Mouse (Mus musculus) liver, embryonic 14.5 days (tissue): ENCODE results near the gene Zfp36l2. TPM values are rescaled to one million over a fixed set of nuclear protein-coding genes. Genes with fewer than 3 reads are reported as not detected.

ENCODE experiments used
- ATAC-seq: fragments of 200-750 bp; cut with Nextera tagmentation; 2 replicates; pipeline ENCODE4 v1.8.0; 2017; ENCODE audit warnings: moderate number of reproducible peaks, mild to moderate bottlenecking, moderate library complexity; ENCODE audit not compliant: insufficient read depth
- DNase-seq, 3 experiments: peaks; one replicate each; pipeline ENCODE4 v3.0.0-alpha.2; 2012 to 2013; ENCODE audit warnings: low read depth in 3 of 3, low spot score in 3 of 3
- H3K27ac ChIP-seq: fragments of 300-500 bp; sonication (generic); 2 replicates; pipeline ENCODE4 v1.5.1; 2014; ENCODE audit warnings: moderate library complexity, mild to moderate bottlenecking, control low read depth, inconsistent platforms
- H3K27me3 ChIP-seq: fragments of 300-500 bp; sonication (generic); 2 replicates; pipeline ENCODE4 v1.6.1; 2014; ENCODE audit warnings: mild to moderate bottlenecking, low read length, moderate library complexity; ENCODE audit not compliant: control insufficient read depth, insufficient read depth
- H3K36me3 ChIP-seq: fragments of 300-500 bp; sonication (generic); replicated peaks from 2 replicates; pipeline ENCODE4 v1.6.1; 2014; ENCODE audit warnings: low read depth; ENCODE audit not compliant: control insufficient read depth, insufficient read depth
- H3K4me1 ChIP-seq, 2 experiments: fragments of 200-500 bp in 1 of 2; fragments of 300-500 bp in 1 of 2; sonication (generic) in 1 of 2; replicated peaks; 2 replicates each; pipeline ENCODE4 v1.6.1; 2012 to 2014; ENCODE audit warnings: antibody characterized with exemption in 1 of 2, inconsistent platforms in 1 of 2, low read length in 1 of 2; ENCODE audit not compliant: control insufficient read depth in 2 of 2, insufficient read depth in 2 of 2
- H3K4me2 ChIP-seq: fragments of 300-500 bp; sonication (generic); 2 replicates; pipeline ENCODE4 v1.6.1; 2014; ENCODE audit warnings: low read depth, mild to moderate bottlenecking, control low read depth, moderate library complexity
- H3K4me3 ChIP-seq, 2 experiments: fragments of 200-500 bp in 1 of 2; fragments of 300-500 bp in 1 of 2; sonication (generic) in 1 of 2; 2 replicates each; pipeline ENCODE4 v1.5.1; 2012 to 2014; ENCODE audit warnings: low read depth in 2 of 2, low read length in 2 of 2, mild to moderate bottlenecking in 2 of 2, control low read depth in 1 of 2, inconsistent platforms in 1 of 2, moderate library complexity in 1 of 2; ENCODE audit not compliant: insufficient read depth in 1 of 2
- H3K9ac ChIP-seq: fragments of 300-500 bp; sonication (generic); replicated peaks from 2 replicates; pipeline ENCODE4 v1.6.1; 2014; ENCODE audit warnings: mild to moderate bottlenecking, control low read depth, moderate library complexity
- H3K9me3 ChIP-seq: fragments of 300-500 bp; sonication (generic); 2 replicates; pipeline ENCODE4 v1.6.1; 2016; ENCODE audit warnings: low read length, mixed read lengths; ENCODE audit not compliant: control insufficient read depth
- CTCF ChIP-seq: IDR thresholded peaks from 2 replicates; pipeline ENCODE4 v1.5.1; 2016; ENCODE audit warnings: antibody characterized with exemption, low read depth, control low read depth
- EP300 ChIP-seq: IDR thresholded peaks from 2 replicates; pipeline ENCODE4 v1.6.1; 2016; ENCODE audit warnings: antibody characterized with exemption, low read depth
- WGBS: fragments of 180-500 bp; shearing (Covaris S2); extraction: QIAGEN DNeasy Blood & Tissue Kit; methylation state at CpG from one replicate; pipeline ENCODE4 v1.1.7; 2014; ENCODE audit not compliant: insufficient replicate concordance; 5-methylcytosine and 5-hydroxymethylcytosine counted together
- polyA plus RNA-seq, 2 experiments: library from polyadenylated mRNA; depleted of rRNA in 1 of 2; stranded (reverse) in 1 of 2; unstranded in 1 of 2; fragments of >200 nt; fragmentation: Nextera tagmentation in 1 of 2; extraction: Ambion mirVana in 1 of 2; gene quantifications; 2 replicates each; pipeline versions ENCODE4 v1.2.1 to v1.2.3; 2012 to 2014

Zfp36l2 gene
- polyA plus RNA-seq, 2 experiments = 9.9 to 22.7 TPM

- Histone ChIP-seq H3K4me2 (no peak overlapping the region), H3K9ac (no peak overlapping the region), H3K27ac (no peak overlapping the region), H3K27me3 (no peaks in the 10 kb centered on the region), H3K9me3 (no peaks in the 10 kb centered on the region), H3K4me1 (peaks cover 3 to 8% of the 10 kb centered on the region in 2 experiments; a peak in 1 of 4 replicates), H3K4me3 (no peak overlapping the region), H3K36me3 (no peaks in the 10 kb centered on the region)
- ATAC-seq (no peak), DNase-seq (no peak)
- TF ChIP-seq EP300 (no peak), CTCF (no peak)
- WGBS = 73% methylated on average over 3 of the region's 3 CpGs
Measured at GRCm38 (mm10) chr17:84217696-84218095, 29.9 kb upstream of the Zfp36l2 start.

- WGBS = 80% methylated on average over 6 of the region's 6 CpGs
- DNase-seq = no peak
Measured at GRCm38 (mm10) chr17:84215264-84215960, 27.7 kb upstream of the Zfp36l2 start.

DNA sequence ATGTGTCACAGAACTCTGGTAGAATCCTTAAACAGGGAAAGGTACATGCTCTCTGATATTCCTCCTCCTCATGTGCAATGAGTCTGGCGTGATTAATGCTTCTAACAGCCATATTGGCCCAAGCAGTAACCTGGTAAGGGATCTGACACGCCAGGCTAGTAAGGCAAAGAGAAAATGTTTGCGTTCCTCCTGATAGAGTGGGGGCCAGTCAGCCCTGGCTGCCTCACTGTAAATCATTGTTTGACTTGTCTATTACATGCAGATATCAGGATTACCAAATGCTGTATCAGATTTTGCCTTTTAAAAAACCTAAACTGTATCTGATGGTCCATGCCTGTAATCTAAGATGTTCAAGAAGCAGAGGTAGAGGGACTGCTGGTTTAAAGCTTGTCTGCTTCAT, 25.7 kb upstream of the Zfp36l2 start:
- 75% methylated on average over 3 of the region's 3 CpGs for WGBS
- Histone ChIP-seq H3K4me2 (no peak overlapping the region), H3K27ac (no peak overlapping the region), H3K9ac (no peak overlapping the region), H3K4me1 (no peaks in the 10 kb centered on the region), H3K36me3 (no peaks in the 10 kb centered on the region), H3K27me3 (no peaks in the 10 kb centered on the region), H3K9me3 (no peaks in the 10 kb centered on the region), H3K4me3 (no peak overlapping the region)
- ATAC-seq (no peak), DNase-seq (no peak)
- TF ChIP-seq EP300 = no peak
- no peak for TF ChIP-seq CTCF

More at GRCm38 (mm10) chr17:84215264-84215960, 27.7 kb upstream of the Zfp36l2 start:
- Histone ChIP-seq H3K4me1 (peaks cover 3 to 8% of the 10 kb centered on the region in 2 experiments; a peak in 1 of 4 replicates), H3K36me3 (no peaks in the 10 kb centered on the region), H3K4me3 (no peak overlapping the region), H3K27ac (no peak overlapping the region), H3K4me2 (no peak overlapping the region), H3K9me3 (no peaks in the 10 kb centered on the region), H3K27me3 (no peaks in the 10 kb centered on the region), H3K9ac (no peak overlapping the region)
- ATAC-seq = no peak
- TF ChIP-seq CTCF (no peak), EP300 (no peak)

- Histone ChIP-seq H3K27ac (no peak overlapping the region), H3K4me2 (no peak overlapping the region), H3K9ac (no peak overlapping the region), H3K4me3 (no peak overlapping the region), H3K9me3 (no peaks in the 10 kb centered on the region), H3K27me3 (no peaks in the 10 kb centered on the region), H3K4me1 (0 out of 4 replicates have a peak, but pooled peaks cover 0 to 2% of the 10 kb centered on the region in 2 experiments), H3K36me3 (no peaks in the 10 kb centered on the region)
- ATAC-seq (no peak), DNase-seq (no peak)
- WGBS = 80% methylated on average over 3 of the region's 3 CpGs
- no peak for TF ChIP-seq CTCF
- no peak for TF ChIP-seq EP300
Measured at GRCm38 (mm10) chr17:84207611-84208010, 19.9 kb upstream of the Zfp36l2 start.

GRCm38 (mm10) chr17:84206239-84206638, 18.5 kb upstream of the Zfp36l2 start:
- 77% methylated on average over 3 of the region's 3 CpGs for WGBS
- H3K27me3 ChIP-seq = no peaks in the 10 kb centered on the region

More at GRCm38 (mm10) chr17:84206239-84206638, 18.5 kb upstream of the Zfp36l2 start:
- Histone ChIP-seq H3K4me1 (0 out of 4 replicates have a peak, but pooled peaks cover 0 to 2% of the 10 kb centered on the region in 2 experiments), H3K4me3 (no peak overlapping the region), H3K9me3 (no peaks in the 10 kb centered on the region), H3K27ac (no peak overlapping the region), H3K36me3 (no peaks in the 10 kb centered on the region), H3K9ac (no peak overlapping the region), H3K4me2 (no peak overlapping the region)
- DNase-seq (no peak), ATAC-seq (no peak)
- TF ChIP-seq EP300 = no peak
- TF ChIP-seq CTCF = no peak
